In genomic region chr2:120606021-120606690, GRCm38 (mm10) we compare ENCODE assay signal across 8 mouse cellular contexts. TPM values are rescaled to one million over a fixed set of nuclear protein-coding genes. Genes with fewer than 3 reads are reported as not detected.
A peak's percentile ranks its signal among the peaks of the same experiment; 100 is the strongest.
DNase-seq lines count a peak whose midpoint lies in the region; ATAC-seq and TF ChIP-seq lines count a peak whose summit lies in the region.

No protein-coding gene starts in this region.

- no peak overlapping the region for H3K27ac ChIP-seq in thymus, adult 2 months (ENCODE audit: control insufficient read depth, insufficient read depth, low read length)

- no peak for ATAC-seq in CD4-positive, CD25-positive, alpha-beta regulatory T cell, adult 4 months

- no peak overlapping the region for H3K4me3 ChIP-seq in thymus, adult 2 months (ENCODE audit: control insufficient read depth, insufficient read depth, low read length)

- TF ChIP-seq POLR2A in thymus, adult 2 months (IDR thresholded peaks at IDR 0.05; ENCODE audit: control insufficient read depth, extremely low read depth, insufficient read depth, low read length, poor library complexity) = no peak

- H3K4me1 ChIP-seq in thymus, adult 2 months (replicated peaks; ENCODE audit: control insufficient read depth, insufficient read depth, low read length) = 0 out of 2 replicates have a peak, but pooled peaks cover 3% of the 10 kb centered on the region

- DNase-seq in CD4-positive, CD25-positive, alpha-beta regulatory T cell, adult 2 months (ENCODE audit: low read depth, low spot score) = peak; percentile 44
- peak; percentile 43 for DNase-seq in layer of hippocampus, adult 11-12 months (ENCODE audit: low spot score)
- DNase-seq in layer of hippocampus, postnatal 10 days (ENCODE audit: low spot score in 2 of 2) = no peak
- DNase-seq in thymus, adult 2 months = peak; percentile 21
- DNase-seq in thymus, adult 18-20 months = no peak
- peak; percentile 14 for DNase-seq in thymus, postnatal 25 days
- no peak for DNase-seq in cerebellum, postnatal 4 days (ENCODE audit: low spot score in 2 of 2)

- no peak for TF ChIP-seq CTCF in thymus, adult 2 months (IDR thresholded peaks at IDR 0.05; ENCODE audit: borderline replicate concordance, control insufficient read depth, extremely low read depth, insufficient read depth, low read length, poor library complexity)

- no peaks in the 10 kb centered on the region for H3K27me3 ChIP-seq in thymus, adult 2 months (ENCODE audit: control insufficient read depth, insufficient read depth, low read length)

- 97% methylated on average over 6 of the region's 6 CpGs for WGBS in thymus, adult 2 months

- peaks cover 5% of the 10 kb centered on the region; the same call in 1 of the 2 replicates for H3K36me3 ChIP-seq in thymus, adult 2 months (ENCODE audit: control insufficient read depth, insufficient read depth, low read length)

RNA-seq across cellular contexts. Expression of gene Haus2, which starts 3.0 kb away (rescaled TPM):
- 10 to 100 TPM; 14.1 to 22.1 TPM for polyA plus RNA-seq in CD4-positive, CD25-positive, alpha-beta regulatory T cell, adult 4 months (2017; shearing (Covaris generic))
- 10 to 100 TPM; 17.5 to 18.4 TPM for total RNA-seq in layer of hippocampus, postnatal 10 days (2021)
- 4.1 and 4.7 TPM in 2 replicates for polyA plus RNA-seq in thymus, adult 2 months (2012; rRNA removed)

RNA-seq across cellular contexts. Expression of gene Lrrc57, which starts 3.2 kb away (rescaled TPM):
- polyA plus RNA-seq in CD4-positive, CD25-positive, alpha-beta regulatory T cell, adult 4 months (2017; shearing (Covaris generic)) = 10 to 100 TPM; 33.0 to 37.2 TPM
- 10 to 100 TPM; 25.3 to 25.8 TPM for total RNA-seq in layer of hippocampus, postnatal 10 days (2021)
- 12.2 and 12.8 TPM in 2 replicates for polyA plus RNA-seq in thymus, adult 2 months (2012; rRNA removed)

RNA-seq across cellular contexts. Expression of gene Stard9, which starts 22.8 kb away (rescaled TPM):
- polyA plus RNA-seq in CD4-positive, CD25-positive, alpha-beta regulatory T cell, adult 4 months (2017; shearing (Covaris generic)) = under 1 TPM; 0.48 to 0.59 TPM
- 10 to 100 TPM; 11.0 to 12.5 TPM for total RNA-seq in layer of hippocampus, postnatal 10 days (2021)
- 2.8 and 3.0 TPM in 2 replicates for polyA plus RNA-seq in thymus, adult 2 months (2012; rRNA removed)

RNA-seq across cellular contexts. Expression of gene Snap23, which starts 38.7 kb away (rescaled TPM):
- 10 to 100 TPM; 51.9 to 61.8 TPM for polyA plus RNA-seq in CD4-positive, CD25-positive, alpha-beta regulatory T cell, adult 4 months (2017; shearing (Covaris generic))
- 10 to 100 TPM; 18.3 to 18.8 TPM for total RNA-seq in layer of hippocampus, postnatal 10 days (2021)
- polyA plus RNA-seq in thymus, adult 2 months (2012; rRNA removed) = 7.0 and 7.2 TPM in 2 replicates

RNA-seq across cellular contexts. Expression of gene Zfp106, which starts 42.5 kb away (rescaled TPM):
- 10 to 100 TPM; 20.9 to 26.0 TPM for polyA plus RNA-seq in CD4-positive, CD25-positive, alpha-beta regulatory T cell, adult 4 months (2017; shearing (Covaris generic))
- total RNA-seq in layer of hippocampus, postnatal 10 days (2021) = 100 to 1,000 TPM in 1 of 2 experiments, 10 to 100 TPM in 1; 98.3 to 101 TPM
- 80.4 and 87.6 TPM in 2 replicates for polyA plus RNA-seq in thymus, adult 2 months (2012; rRNA removed)

Comparison
In these comparisons a context has a peak if more than half of its experiments do, and no peak if none do; other contexts are left out.
1. DNase-seq: peak in CD4-positive, CD25-positive, alpha-beta regulatory T cell, adult 2 months (single experiment), layer of hippocampus, adult 11-12 months (single experiment), thymus, adult 2 months (single experiment) and thymus, postnatal 25 days (single experiment); none in layer of hippocampus, postnatal 10 days (0 of 2), thymus, adult 18-20 months (0 of 2) and cerebellum, postnatal 4 days (0 of 2).